Mouse (Mus musculus): ENCODE results near the gene Sumf1. TPM values are rescaled to one million over a fixed set of nuclear protein-coding genes. Genes with fewer than 3 reads are reported as not detected.

The Sumf1 gene
- total and polyA plus RNA-seq, 3 experiments = 11.0 to 13.5 (median 12.1) TPM

GRCm38 (mm10) chr6:108213481-108214293, 28.3 kb upstream of the Sumf1 start:
- 1% methylated on average over 29 of the region's 29 CpGs for WGBS
- no peaks in the 10 kb centered on the region for H3K27me3 ChIP-seq (ENCODE audit: control insufficient read depth, insufficient read depth, low read length)
- peaks cover 10% of the 10 kb centered on the region for H3K4me1 ChIP-seq (ENCODE audit: control insufficient read depth, insufficient read depth, low read length)
- DNase-seq = peak; percentile 47 to 49
- peak overlapping the region; percentile 94 for H3K4me3 ChIP-seq
- intact Hi-C loops (cut with DNase I) = loop anchor here (2.0 to 5.0 kb wide), 6 partner anchors 19 to 449 kb away; partner anchors contain the start of genes Bhlhe40 and Sumf1
- TF ChIP-seq CTCF (IDR thresholded peaks at IDR 0.05) (no peak), POLR2A (IDR thresholded peaks at IDR 0.05; ENCODE audit: insufficient read depth, low read depth, low read length) (no peak), EP300 (IDR thresholded peaks at IDR 0.05; ENCODE audit: insufficient read depth, low read depth, low read length) (no peak)
- H3K9ac ChIP-seq (ENCODE audit: low read depth, low read length) = peak overlapping the region; percentile 87
- H3K79me2 ChIP-seq (replicated peaks; ENCODE audit: control insufficient read depth, insufficient read depth, low read length) = peaks cover 2% of the 10 kb centered on the region
- H3K27ac ChIP-seq = peak overlapping the region; percentile 87
- H3K36me3 ChIP-seq (ENCODE audit: control insufficient read depth, insufficient read depth, low read length) = peaks cover 17% of the 10 kb centered on the region

- Histone ChIP-seq H3K27ac (peak within 1 kb of the TSS; percentile 87), H3K4me3 (peak within 1 kb of the TSS; percentile 94), H3K36me3 (ENCODE audit: control insufficient read depth, insufficient read depth, low read length) (peaks cover 17% of the 10 kb centered on the region), H3K79me2 (replicated peaks; ENCODE audit: control insufficient read depth, insufficient read depth, low read length) (peaks cover 2% of the 10 kb centered on the region), H3K4me1 (ENCODE audit: control insufficient read depth, insufficient read depth, low read length) (peaks cover 8% of the 10 kb centered on the region), H3K9ac (ENCODE audit: low read depth, low read length) (peak within 1 kb of the TSS; percentile 87), H3K27me3 (ENCODE audit: control insufficient read depth, insufficient read depth, low read length) (no peaks in the 10 kb centered on the region)
- intact Hi-C loops (cut with DNase I) = loop anchor here (2.0 to 5.0 kb wide), 4 partner anchors 28 to 449 kb away; partner anchors contain the start of genes Bhlhe40 and Sumf1
- DNase-seq = peak; percentile 97 to 98
- under 1% methylated on average over 27 of the region's 27 CpGs for WGBS
- TF ChIP-seq POLR2A (IDR thresholded peaks at IDR 0.05; ENCODE audit: insufficient read depth, low read depth, low read length) (peak; percentile 100), CTCF (IDR thresholded peaks at IDR 0.05) (no peak), EP300 (IDR thresholded peaks at IDR 0.05; ENCODE audit: insufficient read depth, low read depth, low read length) (peak; percentile 92)
Measured at GRCm38 (mm10) chr6:108212881-108213295, 27.5 kb upstream of the Sumf1 start, which contains the start of gene Itpr1. Itpr1 (plus strand) TSS chr6:108213096.

GRCm38 (mm10) chr6:108211896-108212880, 26.8 kb upstream of the Sumf1 start:
- WGBS = 4% methylated on average over 36 of the region's 36 CpGs
- H3K36me3 ChIP-seq (ENCODE audit: control insufficient read depth, insufficient read depth, low read length) = peaks cover 13% of the 10 kb centered on the region
- no peaks in the 10 kb centered on the region; the same call in 1 of the 2 replicates for H3K79me2 ChIP-seq (replicated peaks; ENCODE audit: control insufficient read depth, insufficient read depth, low read length)
- H3K9ac ChIP-seq (ENCODE audit: low read depth, low read length) = peak overlapping the region; percentile 63
- peak overlapping the region; percentile 94 for H3K4me3 ChIP-seq
- TF ChIP-seq CTCF (IDR thresholded peaks at IDR 0.05) (no peak), POLR2A (IDR thresholded peaks at IDR 0.05; ENCODE audit: insufficient read depth, low read depth, low read length) (no peak), EP300 (IDR thresholded peaks at IDR 0.05; ENCODE audit: insufficient read depth, low read depth, low read length) (no peak)
- peaks cover 7% of the 10 kb centered on the region for H3K4me1 ChIP-seq (ENCODE audit: control insufficient read depth, insufficient read depth, low read length)
- no peaks in the 10 kb centered on the region for H3K27me3 ChIP-seq (ENCODE audit: control insufficient read depth, insufficient read depth, low read length)
- DNase-seq = peak in 1 of 2 experiments; percentile 32
- H3K27ac ChIP-seq = peak overlapping the region; percentile 80
- intact Hi-C loops (cut with DNase I) = loop anchor here (2.0 to 5.0 kb wide), 4 partner anchors 27 to 450 kb away; partner anchors contain the start of genes Bhlhe40 and Sumf1

- no peak for DNase-seq
- H3K79me2 ChIP-seq (replicated peaks; ENCODE audit: control insufficient read depth, insufficient read depth, low read length) = no peaks in the 10 kb centered on the region
- intact Hi-C loops (cut with DNase I) = no loop called here
Measured at GRCm38 (mm10) chr6:108206914-108207566, 21.7 kb upstream of the Sumf1 start.

GRCm38 (mm10) chr6:108206145-108206544, 20.8 kb upstream of the Sumf1 start:
- 85% methylated on average over 4 of the region's 4 CpGs for WGBS
- no peak overlapping the region for H3K4me3 ChIP-seq
- no peaks in the 10 kb centered on the region for H3K79me2 ChIP-seq (replicated peaks; ENCODE audit: control insufficient read depth, insufficient read depth, low read length)
- TF ChIP-seq POLR2A (IDR thresholded peaks at IDR 0.05; ENCODE audit: insufficient read depth, low read depth, low read length) = no peak
- TF ChIP-seq CTCF (IDR thresholded peaks at IDR 0.05) = no peak
- H3K36me3 ChIP-seq (ENCODE audit: control insufficient read depth, insufficient read depth, low read length) = no peaks in the 10 kb centered on the region
- H3K4me1 ChIP-seq (ENCODE audit: control insufficient read depth, insufficient read depth, low read length) = no peaks in the 10 kb centered on the region
- H3K9ac ChIP-seq (ENCODE audit: low read depth, low read length) = no peak overlapping the region
- H3K27ac ChIP-seq = no peak overlapping the region
- intact Hi-C loops (cut with DNase I) = no loop called here
- no peak for DNase-seq
- no peaks in the 10 kb centered on the region for H3K27me3 ChIP-seq (ENCODE audit: control insufficient read depth, insufficient read depth, low read length)

More at GRCm38 (mm10) chr6:108206914-108207566, 21.7 kb upstream of the Sumf1 start:
- Histone ChIP-seq H3K27ac (no peak overlapping the region), H3K4me3 (no peak overlapping the region), H3K9ac (ENCODE audit: low read depth, low read length) (no peak overlapping the region), H3K36me3 (ENCODE audit: control insufficient read depth, insufficient read depth, low read length) (no peaks in the 10 kb centered on the region), H3K4me1 (ENCODE audit: control insufficient read depth, insufficient read depth, low read length) (no peaks in the 10 kb centered on the region; the same call in 1 of the 2 replicates), H3K27me3 (ENCODE audit: control insufficient read depth, insufficient read depth, low read length) (no peaks in the 10 kb centered on the region)
- TF ChIP-seq EP300 (IDR thresholded peaks at IDR 0.05; ENCODE audit: insufficient read depth, low read depth, low read length) = no peak
- no peak for TF ChIP-seq CTCF (IDR thresholded peaks at IDR 0.05)
- TF ChIP-seq POLR2A (IDR thresholded peaks at IDR 0.05; ENCODE audit: insufficient read depth, low read depth, low read length) = no peak
- 78% methylated on average over 5 of the region's 5 CpGs for WGBS
